Mouse (Mus musculus): ENCODE results near the gene Eipr1.
A peak's percentile ranks its signal among the peaks of the same experiment; 100 is the strongest.
"Not testable (repeated sequence)": the region's sequence is repeated elsewhere in the genome, so short reads cannot be mapped to it uniquely, and the experiment has no call there.

Eipr1 gene

DNA sequence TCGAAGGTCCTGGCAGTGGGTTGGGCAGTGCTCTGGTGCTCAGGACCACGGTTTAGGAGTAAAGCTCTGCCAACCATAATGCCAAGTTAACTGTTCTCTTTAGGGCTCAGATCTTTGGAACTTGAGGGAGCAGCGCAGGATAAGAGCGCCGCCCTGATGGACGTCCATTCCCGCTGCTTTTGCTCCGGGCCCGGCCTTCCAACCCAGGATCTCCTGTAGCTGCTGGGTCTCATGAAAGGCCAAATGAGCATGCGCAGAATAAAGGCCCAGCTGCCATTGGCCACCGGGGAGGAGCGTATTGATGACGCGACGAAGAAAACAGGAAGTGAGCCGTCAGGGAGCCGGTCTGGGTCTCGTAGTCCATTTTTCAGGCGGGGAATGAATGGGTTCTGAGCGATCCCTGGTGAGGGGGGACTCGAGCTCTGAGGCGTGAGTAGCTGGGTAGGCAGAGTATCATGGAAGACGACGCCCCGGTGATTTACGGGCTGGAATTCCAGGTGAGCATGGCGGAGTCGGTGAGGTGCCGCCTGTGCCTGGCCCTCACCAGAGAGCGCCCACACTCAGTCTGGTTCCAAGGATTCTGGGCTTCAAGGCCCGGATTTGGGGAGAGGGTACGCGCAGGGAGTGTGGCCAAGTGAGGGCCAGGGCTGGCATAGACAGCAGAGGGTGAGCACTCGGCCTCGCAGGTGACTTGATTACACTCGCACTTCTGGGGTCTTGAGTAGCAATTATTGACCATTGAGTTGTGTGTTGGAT, at the start of gene Eipr1:
Eipr1 (plus strand) TSS at position 296 of the 756 bp plus-strand sequence.
- peak; percentile 92 for DNase-seq

DNA sequence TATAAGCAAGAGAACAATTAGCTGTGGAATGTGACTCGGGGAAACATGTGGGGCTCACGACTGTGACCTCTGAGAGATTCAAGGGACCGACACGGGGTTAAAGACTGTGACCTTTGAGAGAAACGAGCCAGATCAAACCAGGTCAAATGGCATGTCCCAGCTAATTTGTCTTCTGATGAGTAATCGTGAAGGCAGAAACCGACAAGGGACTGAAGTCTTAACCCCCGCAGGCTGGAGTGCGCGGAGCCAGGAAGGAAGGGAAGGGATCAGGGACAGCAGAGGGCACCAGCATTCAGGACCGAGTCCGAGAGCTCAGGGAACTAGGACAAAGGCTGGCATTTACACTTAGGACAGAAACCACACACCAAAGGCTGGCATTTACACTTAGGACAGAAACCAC, 47.2 kb upstream of the Eipr1 start:
- no peak for DNase-seq

DNA sequence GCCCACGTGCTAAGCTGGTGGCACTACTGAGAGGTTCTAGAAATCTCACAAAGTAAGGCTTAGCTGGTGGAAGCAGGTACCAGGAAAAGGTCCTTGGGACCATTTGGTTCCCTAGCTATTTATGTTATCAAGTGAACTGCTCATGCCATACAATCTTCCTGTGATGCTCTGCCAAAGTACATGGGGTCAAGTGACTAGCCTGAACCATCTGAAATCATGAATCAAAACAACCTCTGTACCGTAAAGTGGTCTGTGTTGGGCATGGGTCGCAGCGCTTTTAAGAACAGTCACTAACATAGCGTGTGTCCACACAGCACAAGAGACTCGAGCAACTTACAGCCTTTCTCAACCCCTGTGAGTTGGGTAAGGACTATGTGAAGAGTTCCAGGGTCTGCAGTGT, 46.4 kb upstream of the Eipr1 start:
- no peak for DNase-seq

DNA sequence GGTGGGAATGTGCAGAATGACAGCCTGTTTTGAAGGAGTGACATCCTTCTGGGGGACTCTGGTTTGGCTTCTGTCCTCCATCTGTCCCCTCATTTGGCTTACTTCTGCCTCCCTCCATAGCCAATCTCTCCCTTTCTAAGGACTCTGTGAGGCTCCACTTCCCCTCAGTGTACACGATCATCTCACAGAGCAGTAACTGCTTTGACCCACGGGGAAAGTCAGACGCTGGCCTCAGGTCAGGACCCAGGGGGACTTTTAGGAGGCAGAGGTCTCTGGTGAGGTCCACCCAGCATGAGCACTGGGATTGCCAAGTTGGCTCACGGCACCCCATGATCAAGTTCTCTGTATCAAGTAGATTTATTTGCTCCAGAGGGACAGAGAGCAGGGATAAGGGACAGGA, 43.4 kb upstream of the Eipr1 start:
- no peak for DNase-seq

DNA sequence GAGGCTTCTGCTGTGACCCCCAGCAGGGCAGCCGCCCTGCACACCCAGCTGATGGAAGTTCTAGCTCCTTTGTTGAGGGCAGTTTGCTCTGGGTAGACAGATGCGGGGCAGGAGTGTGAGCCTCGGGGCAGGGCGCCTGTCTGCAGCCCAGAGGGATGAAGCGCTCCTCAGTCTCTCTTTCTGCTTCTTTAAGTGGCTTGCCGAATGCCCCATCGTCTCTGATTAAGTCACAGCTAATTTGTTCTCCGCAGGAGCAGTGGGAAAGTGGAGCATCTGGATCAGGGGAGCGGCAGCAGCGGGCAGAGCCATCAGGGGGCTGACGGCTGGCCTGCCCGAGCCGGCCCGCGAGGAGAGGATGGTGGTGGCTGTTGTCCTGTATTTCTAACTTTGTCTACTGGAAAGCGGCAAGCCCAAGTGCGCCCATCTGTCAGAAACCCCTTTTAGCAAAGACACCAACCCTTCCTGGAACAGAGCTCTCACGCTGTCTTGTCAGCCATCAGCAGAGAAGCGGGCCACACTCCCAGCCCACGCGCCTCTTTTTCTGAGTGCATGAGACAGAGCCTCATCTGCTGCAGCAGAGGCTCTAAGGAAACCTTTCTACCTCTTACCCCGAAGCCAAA, 40.9 kb upstream of the Eipr1 start:
- DNase-seq = no peak

DNA sequence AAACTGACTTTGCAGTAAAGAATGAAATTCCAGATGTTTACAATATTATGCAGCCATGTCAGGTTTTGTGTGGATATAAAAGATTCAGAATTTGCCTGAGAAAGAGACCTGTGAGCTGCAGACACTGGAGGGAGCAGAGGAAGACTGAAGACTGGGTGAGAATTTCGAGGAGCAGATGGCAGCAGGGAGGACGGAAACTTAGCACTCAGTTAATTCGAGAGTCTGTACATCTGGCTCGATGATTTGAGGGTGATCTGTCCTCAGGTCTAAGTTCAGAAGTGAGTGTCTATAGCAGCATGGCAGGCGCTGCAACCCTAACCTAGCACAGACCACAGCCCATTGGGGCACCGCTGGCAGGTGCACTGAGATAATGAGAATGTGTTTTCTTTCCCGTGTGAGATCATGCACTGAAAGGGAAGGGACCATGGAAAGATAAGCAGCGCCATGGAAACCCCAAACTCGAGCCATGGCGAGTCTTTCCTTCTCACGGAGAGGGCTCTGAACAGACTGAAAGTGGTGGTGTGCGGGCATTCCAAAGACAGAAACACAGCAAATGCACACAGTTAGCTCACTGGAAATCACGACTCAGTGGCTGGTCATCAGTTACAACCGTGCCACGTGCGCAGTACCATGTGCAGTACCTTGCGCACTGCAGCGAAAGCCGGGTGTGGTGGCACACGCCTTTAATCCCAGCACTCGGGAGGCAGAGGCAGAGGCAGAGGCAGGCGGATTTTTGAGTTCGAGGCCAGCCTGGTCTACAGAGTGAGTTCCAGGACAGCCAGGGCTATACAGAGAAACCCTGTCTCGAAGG, 36.6 kb upstream of the Eipr1 start:
- DNase-seq = no peak

DNA sequence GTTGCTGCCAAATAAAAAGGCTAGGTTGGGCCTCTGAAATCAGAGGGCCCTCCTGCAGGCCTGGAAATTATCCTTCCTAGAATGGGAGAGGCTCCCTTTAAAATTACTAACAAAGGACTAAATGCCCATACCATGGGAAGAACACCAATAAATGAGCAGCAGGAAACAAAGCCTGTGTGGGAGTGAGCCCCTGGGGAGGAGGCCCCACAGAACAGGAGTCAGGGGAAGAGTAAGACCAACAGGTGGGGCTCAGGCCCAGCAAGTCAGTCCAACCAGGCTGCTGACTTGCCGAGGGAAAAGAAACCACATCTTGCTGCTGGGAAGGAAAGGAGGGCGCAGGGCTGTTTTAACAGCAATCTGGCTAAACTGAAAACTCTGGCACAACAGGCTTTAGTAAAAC, 34.5 kb upstream of the Eipr1 start:
- DNase-seq = no peak

DNA sequence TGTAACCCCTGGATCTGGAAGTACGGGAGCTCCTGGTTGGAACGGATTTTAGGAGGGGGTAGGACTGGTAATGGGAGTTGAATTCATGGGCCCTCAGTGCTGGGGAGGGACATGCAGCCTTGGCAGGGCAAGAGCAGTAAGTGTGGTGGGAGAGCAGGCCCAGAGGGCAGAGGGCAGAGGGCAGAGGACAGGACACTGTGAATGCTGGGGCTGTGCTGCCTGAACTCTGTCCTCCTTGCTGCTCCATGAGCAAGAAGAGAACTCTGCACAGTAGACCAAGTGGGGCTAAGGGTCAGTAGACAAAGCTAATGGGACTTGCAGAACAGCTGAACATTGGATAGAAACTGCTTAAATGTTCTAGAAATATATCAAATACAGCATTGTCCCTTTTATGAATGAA, 33.5 kb upstream of the Eipr1 start:
- DNase-seq = no peak

DNA sequence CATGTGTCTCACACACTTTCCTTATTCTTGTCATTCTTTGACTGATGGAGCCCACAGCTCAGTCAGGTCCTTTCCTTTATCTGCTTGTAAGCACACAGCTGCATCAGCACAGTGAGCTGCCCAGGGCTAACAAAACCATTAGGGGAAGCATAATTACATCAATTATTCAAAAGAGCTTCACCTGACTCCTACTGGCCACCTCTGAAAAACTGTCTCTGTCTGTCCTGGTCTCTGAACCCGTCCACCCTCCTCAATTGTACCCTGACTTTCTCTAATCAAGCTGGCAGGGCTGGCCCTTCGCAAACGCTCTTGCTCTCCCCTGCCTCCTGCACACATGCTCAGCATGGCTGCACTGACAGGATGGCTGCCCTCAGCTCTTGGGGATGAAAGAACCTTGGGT, 27.2 kb upstream of the Eipr1 start:
- DNase-seq = no peak

DNA sequence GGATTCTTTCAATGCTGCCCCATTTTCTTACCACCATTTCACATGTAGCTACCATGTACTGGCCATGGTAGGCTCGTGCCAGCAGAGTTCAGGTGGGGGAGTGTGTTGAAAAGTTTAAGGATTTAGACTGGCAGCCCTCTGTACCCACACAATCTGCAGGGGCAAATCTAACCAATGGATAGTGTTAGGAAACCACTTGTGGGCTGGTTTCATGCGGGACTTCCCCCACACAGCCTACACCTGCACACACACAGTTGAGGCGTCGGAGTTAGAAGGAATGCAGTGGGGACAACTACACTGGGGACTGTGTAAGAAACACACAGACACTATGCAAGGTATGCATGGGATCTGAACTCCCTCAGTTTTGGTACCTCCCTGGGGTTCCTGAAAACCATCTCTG, 25.4 kb upstream of the Eipr1 start:
- no peak for DNase-seq

DNA sequence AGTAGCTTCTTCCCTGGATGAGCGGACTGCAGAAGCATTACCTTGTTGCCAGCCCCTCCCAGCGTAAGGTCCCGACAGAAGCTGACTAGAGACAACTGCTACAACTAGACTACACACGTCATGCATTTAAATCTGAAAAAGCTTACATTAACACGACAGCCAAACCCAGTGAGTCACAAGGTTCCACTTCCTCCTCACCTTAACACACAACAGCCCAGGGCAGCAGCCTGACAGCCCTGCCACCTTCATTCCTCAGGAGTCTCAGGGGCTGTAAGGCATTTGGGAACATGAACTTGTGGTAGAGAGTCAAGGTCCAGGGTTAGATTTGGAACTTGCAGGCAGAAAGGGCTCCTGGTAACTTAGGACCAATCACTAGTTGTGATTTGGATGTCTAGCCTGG, 24.5 kb upstream of the Eipr1 start:
- DNase-seq = no peak

DNA sequence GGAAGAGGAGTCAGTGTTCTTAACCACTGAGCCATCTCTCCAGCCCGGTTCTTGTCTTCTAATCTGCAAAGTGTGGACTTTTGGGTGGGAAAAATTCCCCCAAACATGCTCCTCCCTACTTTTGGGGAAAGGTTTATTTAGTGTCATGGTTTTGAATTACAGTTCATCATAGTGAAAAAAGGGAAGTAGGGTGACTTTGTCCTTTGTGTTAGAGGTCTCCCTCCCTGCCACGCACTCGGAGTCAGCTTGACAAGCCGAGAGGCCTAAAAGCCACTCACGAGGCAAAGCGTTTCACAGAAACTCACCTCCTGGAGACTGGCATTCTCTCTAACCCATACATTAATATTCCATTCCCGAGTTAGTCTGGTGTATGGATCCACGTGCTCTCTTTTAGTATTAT, 19.0 kb upstream of the Eipr1 start:
- no peak for DNase-seq

DNA sequence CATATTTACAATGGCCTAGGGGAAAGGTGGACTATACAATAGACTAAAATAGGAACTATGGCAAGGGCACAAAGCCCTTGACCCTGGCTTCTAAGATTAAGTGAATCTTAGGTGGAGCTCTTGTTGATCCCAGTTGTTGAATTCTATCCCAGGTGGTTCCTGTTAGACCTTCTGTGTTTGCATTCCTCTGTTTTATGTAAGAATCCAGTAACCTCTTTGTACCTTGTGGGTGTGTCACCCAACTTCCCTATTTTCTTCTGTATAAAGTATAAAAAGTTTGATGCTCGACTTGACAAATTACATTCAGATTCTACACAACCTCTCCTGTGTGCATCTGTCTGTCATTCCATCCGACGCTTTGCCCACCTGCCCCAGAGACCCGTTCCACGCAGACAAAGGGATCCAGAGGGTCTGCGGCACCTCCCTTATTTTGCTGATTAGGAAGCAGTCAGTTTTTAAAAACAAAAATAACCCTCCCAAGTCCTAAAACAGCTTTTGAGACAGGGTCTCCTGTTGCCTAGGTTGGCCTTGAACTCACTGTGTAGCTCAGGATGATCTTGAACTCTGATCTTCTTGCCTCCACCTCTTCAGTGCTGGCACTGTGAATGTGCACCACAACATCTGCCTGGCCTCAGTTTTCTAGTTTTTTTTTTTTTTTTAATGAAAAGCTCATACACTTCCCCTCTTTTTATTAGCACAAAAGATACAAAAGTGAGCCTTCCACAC, 17.9 kb upstream of the Eipr1 start:
- DNase-seq = not testable (repeated sequence)

DNA sequence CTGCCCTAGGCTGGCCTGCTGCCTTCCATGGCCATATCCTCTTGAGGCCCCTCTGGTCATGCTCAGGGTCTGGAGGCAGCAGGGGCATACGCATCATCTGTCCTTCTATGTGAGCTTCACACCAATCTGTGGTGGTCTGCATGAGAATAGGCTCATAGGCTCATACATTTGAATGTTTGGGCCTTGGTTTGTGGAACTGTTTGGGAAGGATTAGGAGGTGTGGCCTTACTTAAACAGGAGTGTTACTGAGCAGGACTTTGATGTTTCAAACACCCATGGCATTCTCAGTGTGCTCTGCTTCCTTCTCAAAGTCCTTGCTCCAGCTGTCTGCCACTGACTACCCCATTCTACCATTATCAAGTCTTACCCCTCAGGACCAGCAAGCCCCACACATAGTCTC, 17.3 kb upstream of the Eipr1 start:
- no peak for DNase-seq

DNA sequence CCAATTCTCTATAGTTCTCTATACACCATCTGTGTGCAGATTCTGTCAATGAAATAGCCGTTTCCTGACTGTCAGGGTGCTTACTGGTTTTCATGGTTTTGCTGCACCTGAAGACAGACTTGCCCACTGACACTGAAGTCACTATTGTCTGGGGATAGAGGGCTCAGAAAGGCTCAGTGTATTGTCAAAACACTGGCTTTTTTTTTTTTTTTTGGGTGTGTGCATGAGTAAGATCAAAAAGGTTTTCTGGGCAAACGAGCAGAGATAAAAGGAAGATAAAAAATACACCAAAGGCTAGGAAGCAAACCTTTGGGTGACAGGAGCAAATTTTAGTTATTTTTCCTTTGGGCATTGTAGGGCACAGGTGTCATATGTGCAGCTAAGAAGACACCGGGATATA, 16.3 kb upstream of the Eipr1 start:
- DNase-seq = no peak

DNA sequence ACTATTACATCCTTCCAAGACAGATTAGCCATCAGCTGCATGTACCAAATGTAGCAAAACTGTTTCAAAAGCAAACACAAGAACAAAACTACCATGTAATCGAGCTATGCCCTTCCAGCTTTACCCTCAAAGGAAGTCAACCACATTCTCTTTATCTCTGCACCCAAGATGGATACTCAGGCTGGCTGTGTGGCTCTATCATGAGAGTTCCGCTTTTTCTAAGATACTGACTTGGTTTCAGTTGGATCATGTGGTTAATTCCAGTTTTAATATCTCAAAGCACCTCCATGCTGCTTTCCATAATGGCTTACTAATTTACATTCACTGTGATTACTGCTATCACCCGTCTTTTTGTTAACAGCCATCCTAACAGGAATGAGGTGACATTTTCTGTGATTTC, 8.3 kb upstream of the Eipr1 start:
- DNase-seq = no peak

DNA sequence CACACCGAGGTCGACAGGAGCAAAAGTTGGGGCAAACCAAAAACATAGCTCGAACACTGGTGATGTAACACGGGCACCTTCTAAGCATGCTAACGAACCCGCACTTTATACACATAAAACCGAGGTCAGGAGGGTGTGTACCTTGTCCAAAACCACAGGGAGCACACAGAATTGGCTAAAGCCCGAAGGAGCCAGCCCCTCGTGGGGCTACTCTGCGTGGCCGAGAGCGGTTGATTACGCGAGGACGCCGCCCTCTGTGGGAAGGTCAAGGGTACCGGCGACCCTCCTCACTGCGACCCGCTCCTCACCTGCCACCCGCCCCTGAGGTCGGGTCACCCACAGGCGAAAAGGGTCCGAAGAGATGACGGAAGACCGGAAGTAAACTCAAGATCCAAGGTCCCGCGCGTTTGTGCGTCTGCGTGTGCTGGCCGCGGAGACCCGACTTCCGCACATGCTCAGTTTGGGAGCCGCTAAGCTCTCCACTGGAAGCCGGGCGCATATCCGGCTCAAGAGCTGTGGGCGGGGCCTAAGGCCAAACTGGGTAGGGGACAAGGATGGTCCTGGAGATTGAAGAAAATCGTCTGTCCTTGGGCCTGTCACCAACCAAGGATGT, 1.5 kb upstream of the Eipr1 start, which contains the start of gene Trappc12:
Trappc12 (minus strand) TSS at position 452 of the 613 bp plus-strand sequence.
- peak; percentile 91 to 93 for DNase-seq

DNA sequence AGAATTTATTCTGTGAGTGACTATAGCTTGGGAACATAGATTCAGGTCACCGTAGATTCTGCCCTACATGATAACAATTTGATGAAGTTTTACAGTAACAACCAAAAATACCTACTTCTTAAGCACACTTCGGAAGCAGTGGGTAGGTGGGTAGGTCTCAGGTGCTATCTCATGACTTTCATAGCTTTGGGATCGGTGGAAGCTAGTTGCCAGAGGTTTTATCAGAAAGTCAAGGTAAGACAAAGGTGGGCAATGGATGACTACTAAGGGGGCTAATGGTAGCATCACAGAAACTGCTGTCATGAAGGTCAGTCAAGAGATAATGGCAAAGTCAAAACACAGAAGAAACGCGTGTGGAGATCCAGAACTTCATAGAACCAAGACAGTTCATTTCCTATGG, 727 bp upstream of the Eipr1 start:
- no peak for DNase-seq

DNA sequence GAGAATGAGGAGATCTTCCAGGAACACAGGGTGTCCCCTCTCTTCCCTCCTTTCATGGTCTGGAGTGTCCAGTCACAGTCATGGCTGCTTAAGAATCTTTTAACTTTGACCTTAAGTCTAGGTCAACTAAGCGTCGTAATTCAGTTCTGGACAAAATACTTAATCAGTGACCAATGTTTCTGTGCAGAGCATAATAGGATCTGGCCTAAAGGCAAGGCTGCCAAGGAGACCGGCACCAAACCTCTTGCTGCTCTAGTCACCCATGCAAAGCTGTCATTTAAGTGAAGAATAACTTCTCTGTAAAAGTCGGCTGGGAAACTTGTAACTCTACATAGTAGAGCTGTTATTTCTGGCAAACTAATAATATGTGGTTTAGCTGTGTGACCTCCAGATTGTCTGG, 4.4 kb downstream of the Eipr1 start:
- no peak for DNase-seq

DNA sequence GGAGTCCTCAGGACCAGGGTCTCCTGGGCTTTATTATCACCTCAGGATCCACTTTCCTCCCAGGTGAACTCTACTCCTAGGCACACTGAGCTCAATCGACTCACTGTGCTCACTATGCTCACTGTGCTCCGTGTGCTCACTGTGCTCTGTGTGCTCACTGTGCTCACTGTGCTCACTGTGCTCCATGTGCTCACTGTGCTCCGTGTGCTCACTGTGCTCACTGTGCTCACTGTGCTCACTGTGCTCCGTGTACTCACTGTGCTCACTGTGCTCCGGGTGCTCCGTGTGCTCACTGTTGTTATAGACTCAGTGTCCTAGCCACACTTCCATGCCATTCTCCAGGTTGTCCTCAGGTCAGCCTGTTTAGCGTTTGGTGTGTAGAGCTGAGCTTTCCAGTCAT, 18.4 kb downstream of the Eipr1 start:
- DNase-seq = no peak

DNA sequence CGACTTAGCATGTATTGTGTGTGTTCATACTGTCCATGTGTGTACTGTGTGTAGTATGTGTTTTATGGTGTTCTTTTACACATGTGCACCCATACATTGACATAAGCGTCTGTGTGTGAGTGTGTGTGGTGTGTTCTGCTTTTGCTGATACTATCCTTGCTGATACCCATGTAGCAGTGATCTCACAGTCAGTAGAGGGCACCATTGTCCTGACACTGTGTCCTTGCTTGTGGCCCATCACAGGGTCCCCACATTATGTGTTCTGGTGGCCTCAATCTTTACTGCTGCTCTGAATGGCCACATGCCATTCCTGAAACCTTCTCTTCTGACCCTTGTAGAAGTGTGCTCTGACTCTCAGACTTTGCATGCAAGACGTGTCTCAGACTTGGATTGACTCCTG, 22.2 kb downstream of the Eipr1 start:
- no peak for DNase-seq

DNA sequence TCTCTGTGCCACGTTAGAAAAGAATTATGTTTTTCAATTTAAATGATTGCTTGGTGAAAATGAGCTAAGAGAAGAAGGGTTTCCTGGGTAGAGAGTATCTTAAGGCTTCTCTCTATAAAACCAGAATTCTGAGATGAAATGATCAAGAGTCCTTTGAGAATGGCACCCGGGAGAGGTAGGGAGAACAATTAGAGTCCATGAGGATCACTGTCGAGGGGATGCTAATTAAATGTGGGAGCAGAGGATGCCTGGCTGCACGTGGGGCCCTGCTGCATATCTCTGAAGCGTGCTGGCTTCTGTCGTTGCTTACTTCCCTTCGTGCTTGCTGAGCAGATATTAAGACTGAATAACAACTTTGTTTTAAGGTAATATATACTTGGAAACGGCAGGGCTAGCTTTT, 23.5 kb downstream of the Eipr1 start:
- DNase-seq = no peak

DNA sequence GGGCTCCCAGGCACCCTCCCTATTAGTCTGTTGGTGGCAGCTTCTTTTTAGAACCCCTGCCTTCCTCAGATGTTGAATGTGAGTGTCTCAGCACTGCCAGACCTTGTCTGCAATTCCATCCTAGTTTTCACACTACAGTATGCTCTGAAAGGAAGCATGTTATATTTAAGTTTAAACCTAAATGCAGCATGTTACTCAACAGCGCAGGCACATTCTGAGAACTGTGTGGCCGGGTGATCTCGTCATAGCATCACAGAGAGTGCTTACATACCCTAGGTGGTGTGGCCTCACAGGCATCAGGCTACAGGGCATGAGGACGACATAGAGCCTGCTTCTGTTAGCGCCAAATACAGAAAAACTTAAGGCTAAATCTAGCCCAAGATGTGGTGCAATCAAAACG, 24.0 kb downstream of the Eipr1 start:
- DNase-seq = no peak

Measured in lung, postnatal 4 days (tissue).